Mouse (Mus musculus): ENCODE measurements at regions not wholly inside any gene's neighbourhood (a gene's known extent, or its start where the extent isn't known, plus 50 kb on each side); places are given as distances from the start of the nearest gene placed in this dataset.

- no peak for DNase-seq (ENCODE audit: low spot score)
These were observed 353.0 kb downstream of the Pmp22 start for GRCm38 (mm10) chr11:63481676-63482310.

DNA sequence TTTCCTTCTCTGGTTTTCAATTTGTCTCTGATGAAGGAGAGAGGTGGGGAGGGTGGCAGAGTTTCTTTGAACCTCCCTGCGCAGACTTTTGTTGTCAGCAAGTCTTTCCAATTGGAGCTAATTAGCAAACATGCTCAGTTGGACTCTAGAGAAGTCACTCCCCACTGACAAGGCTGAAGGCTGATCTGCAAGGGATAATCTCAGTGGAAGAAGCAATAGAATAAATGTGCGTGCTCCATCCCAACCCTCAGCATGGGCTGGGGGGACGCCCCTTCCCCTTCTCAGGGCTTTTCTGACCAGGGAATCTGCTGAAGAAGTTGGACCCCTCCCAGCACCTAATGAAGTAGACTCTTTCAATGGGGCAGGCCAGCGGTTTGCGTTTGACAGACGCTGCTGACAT, 353.8 kb downstream of the Pmp22 start:
- no peak for DNase-seq (ENCODE audit: low spot score)

GRCm38 (mm10) chr11:63487203-63487602, 358.4 kb downstream of the Pmp22 start:
- no peak for DNase-seq (ENCODE audit: low spot score)

GRCm38 (mm10) chr11:63502181-63502580, 373.4 kb downstream of the Pmp22 start:
- no peak for DNase-seq (ENCODE audit: low spot score)

- DNase-seq (ENCODE audit: low spot score): no peak
These were observed 378.6 kb downstream of the Pmp22 start for GRCm38 (mm10) chr11:63507387-63507786.

DNA sequence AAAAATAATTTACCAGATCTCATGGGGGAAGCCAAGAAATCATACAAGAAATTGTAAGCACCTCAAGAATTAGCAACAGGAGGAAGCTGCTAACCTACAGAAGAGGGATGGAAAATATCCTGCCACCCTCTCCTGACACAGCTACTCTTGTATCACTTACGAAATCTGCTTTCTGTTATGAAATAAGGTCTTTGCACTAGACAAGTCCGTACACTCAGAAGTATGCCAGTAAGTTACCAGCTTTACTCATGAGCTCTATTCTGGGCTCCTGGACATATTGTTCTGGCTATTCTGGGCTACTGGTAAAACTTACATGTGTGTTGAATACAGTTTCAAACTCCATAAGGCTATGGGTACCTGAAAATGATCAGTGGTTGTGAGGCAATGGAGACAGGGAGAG, 379.9 kb downstream of the Pmp22 start:
- no peak for DNase-seq (ENCODE audit: low spot score)

GRCm38 (mm10) chr11:63510611-63511010, 381.8 kb downstream of the Pmp22 start:
- DNase-seq (ENCODE audit: low spot score): no peak

GRCm38 (mm10) chr11:63514615-63515014, 385.8 kb downstream of the Pmp22 start:
- no peak for DNase-seq (ENCODE audit: low spot score)

DNA sequence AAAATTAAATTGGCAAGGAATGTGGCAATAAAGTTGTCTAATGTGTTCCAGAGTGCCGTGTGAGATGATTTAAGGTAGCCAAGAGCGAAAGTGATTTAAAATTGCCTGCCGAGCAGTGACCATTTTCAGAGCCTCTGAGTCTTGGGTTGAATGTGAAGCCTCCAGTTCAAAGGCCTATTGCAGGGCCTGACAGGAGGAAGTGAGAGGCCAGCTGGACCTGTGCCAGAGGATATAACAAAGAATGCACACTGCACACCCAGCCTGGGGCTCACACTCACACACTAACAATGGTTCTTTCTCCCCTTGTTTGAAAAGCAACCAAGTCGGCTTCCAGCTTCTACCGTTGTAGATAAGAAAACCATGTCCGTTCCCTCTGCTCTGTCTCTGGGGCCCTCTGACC, 390.1 kb downstream of the Pmp22 start:
- no peak for DNase-seq (ENCODE audit: low spot score)

DNA sequence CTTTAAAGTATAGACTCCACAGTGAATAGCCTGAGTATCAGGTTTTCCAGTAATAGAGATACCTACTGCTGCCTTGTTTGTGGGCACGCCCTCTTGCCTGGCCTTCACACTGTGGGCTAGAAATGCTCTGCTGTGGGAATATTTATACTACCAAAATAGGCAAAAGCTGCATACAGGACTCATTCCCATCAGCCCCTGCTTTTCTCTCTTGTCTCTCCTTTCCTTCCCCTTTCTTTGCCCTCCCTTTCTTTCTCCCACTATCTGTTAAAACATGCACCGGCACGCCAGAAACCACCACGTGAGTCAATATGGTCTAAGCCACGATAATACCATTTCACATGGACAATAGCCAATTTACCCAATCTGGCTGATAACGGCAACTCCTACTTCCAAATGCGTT, 395.5 kb downstream of the Pmp22 start:
- no peak for DNase-seq (ENCODE audit: low spot score)

GRCm38 (mm10) chr11:63525431-63525830, 396.6 kb downstream of the Pmp22 start:
- DNase-seq (ENCODE audit: low spot score): no peak

DNA sequence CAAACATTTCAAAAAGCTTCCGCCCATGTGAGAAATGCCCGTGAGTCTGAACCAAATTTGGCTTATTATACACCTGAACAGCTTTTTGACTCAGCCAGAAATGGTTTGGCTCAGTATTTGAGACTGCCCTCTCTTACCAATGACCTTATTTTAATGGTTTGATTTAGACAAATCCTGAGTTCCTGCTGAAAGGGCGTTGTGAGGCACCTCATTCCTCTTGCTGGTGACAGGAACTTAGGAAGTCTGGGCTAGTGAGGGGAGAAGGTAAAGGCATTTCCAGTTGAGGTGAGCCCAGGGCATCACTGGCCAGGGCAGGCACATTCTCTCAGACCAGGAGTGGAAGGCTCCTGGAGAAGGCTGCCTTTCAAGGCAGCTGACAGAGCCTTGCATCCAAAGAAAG, 396.1 kb downstream of the Hs3st3b1 start:
- DNase-seq (ENCODE audit: low spot score): no peak

DNA sequence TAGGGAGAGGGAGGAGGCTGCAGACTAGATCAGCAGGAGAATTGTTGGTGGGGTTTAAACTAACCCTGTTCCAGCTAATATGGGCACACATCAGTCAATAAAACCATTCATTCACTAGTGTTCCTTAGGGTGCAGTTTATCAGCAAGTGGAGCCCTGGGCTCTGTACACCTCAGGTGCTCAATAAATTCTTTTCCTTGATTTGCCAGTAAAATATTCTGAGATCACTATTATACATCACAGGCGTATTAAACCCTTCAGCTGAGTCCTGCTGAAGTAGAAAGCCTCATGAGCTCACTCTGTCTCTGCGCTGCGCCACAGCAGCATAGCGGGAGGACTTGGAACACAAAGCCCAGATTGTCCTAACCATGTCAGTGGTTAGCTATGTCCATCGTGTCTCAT, 389.3 kb downstream of the Hs3st3b1 start:
- no peak for DNase-seq (ENCODE audit: low spot score)

DNA sequence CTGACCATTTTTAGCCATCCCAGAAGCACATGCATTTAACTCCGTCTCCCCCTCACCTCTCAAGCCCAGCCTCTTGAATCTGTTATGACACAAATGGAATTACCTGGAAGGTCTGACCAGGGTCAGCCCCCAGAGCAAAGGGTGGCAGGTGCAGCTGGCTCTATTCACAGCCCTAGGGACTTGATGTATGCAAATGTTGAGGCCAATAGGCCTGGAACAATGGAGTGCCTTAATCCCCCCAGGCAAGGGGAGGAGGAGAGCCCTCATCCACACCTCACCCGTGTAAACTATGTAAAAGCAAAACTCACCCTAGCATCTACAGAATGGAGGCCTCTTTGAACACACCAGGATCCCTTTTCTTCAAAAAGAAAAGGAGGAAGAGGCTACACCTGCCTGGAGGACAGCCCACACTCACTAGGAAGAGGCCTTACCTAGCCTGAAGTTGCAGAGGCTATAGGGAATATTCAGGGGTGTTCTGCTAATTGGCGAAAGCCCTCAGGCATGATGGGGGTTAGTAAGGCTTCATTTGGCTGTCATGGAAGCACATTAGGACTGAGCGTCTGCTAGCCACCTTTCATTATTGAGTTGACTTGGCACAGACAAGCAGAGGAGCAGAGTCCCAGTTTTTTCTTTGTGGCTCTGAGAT, 388.4 kb downstream of the Hs3st3b1 start:
- no peak for DNase-seq (ENCODE audit: low spot score)

- no peak for DNase-seq (ENCODE audit: low spot score)
These were observed 384.4 kb downstream of the Hs3st3b1 start for GRCm38 (mm10) chr11:63537693-63538092.

DNA sequence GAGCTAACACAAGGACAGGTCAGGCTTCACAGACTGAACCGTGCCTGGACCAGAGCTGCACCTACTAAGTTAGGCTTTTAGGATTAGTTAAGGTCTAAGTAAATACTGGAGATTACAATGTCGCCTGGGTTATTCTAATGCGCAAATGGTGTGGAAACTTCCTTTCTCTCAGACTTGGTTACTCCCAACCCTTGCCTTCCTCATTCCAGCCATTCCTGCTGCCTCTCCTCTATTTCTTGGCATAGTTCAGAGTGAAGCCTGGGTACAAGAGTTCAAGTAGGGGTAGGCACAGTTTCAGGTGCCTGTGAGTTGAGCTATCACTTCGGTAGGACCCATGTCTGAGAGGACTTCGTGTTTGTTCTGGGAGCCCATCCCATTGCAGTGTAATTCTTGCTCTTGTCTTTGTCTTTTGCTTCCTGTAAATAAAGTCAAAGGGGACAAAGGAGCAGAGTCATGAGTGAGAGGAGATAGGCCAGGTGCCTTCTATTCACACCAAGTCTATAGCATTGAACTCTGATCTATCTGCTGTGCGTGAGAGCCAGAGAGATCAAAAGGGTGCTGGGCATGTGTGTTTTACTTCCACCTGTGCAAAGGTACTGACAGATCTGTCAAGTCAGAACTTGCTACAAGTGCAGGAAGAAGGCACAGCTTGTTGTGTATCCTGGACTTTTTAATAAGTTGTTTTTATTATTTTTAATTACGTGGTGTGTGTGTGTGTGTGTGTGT, 378.0 kb downstream of the Hs3st3b1 start:
- no peak for DNase-seq (ENCODE audit: low spot score)

- DNase-seq (ENCODE audit: low spot score): no peak
These were observed 376.6 kb downstream of the Hs3st3b1 start for GRCm38 (mm10) chr11:63545516-63545915.

GRCm38 (mm10) chr11:63560466-63560865, 361.6 kb downstream of the Hs3st3b1 start:
- DNase-seq (ENCODE audit: low spot score): no peak

GRCm38 (mm10) chr11:63562696-63563095, 359.4 kb downstream of the Hs3st3b1 start:
- DNase-seq (ENCODE audit: low spot score): no peak

DNA sequence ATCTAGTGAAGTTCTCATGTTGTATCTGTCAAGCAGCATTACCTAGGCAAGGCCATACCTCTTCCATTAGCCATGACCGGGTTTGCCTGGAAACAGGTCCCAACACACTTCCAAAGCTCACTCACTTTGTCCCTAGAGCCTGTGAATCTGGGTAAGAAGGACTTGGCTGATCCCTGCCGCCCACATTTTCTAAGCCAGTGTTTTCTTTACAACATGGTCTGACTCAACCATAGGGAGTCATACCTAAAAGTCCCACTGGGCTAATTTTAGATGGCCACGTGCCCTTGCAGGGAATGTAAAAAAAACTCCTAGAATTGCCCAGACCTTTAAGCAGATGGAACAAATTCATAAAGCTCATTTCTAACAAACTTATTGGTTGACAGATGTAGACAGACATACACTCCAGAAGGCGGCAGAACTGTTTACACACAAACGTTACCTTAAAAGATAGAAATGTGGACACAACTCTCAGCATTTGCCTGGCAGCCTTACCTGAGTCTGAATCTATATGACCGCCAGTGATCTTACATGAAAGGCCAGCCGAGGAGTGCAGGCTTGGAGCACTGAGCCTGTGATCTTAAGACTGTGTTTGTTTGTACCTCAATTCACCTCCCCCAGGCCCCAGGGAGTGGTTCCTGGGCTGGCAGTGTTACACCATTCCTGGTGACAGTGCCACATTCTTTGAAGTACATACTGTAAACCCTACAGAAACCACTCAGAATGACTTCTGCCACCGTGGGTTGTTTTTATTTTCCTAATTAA, 356.4 kb downstream of the Hs3st3b1 start:
- DNase-seq (ENCODE audit: low spot score): no peak

GRCm38 (mm10) chr11:63569785-63570479, 352.2 kb downstream of the Hs3st3b1 start:
- DNase-seq (ENCODE audit: low spot score): no peak

DNA sequence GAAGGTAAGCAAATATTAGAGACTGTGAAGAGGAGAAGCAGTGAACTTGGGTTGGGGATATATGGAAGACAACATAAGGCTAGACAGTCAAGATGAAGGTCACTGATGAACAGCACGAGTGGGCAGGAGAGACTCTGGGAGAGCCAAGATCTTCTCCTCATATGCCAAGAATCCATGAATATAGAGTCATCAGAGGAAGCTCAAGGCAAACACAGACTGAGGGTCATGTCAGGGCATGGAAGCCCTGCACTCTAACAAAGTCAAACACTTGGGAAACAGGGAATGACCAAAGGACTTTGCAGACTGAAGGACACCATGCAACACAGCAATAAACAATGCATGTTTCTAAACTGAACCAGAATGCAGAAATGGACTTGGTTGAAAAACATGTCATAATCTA, 351.4 kb downstream of the Hs3st3b1 start:
- DNase-seq (ENCODE audit: low spot score): no peak
